Mouse (Mus musculus) small intestine, adult 2 months (tissue): ENCODE results near the gene Plaur.

ENCODE experiments used
- CTCF ChIP-seq: fragments of 200-500 bp; IDR thresholded peaks from 2 replicates; pipeline ENCODE4 v1.5.1; 2012; ENCODE audit warnings: low read depth, mild to moderate bottlenecking, control low read depth, inconsistent platforms, low read length, moderate library complexity, mixed read lengths; ENCODE audit not compliant: insufficient replicate concordance, insufficient read length; ENCODE audit errors: extremely low read depth
- POLR2A ChIP-seq: fragments of 200-500 bp; IDR thresholded peaks from 2 replicates; pipeline ENCODE4 v1.6.1; 2012; ENCODE audit warnings: low read depth, mild to moderate bottlenecking, control low read depth, inconsistent platforms, low read length, moderate library complexity

- no peak for TF ChIP-seq CTCF
- TF ChIP-seq POLR2A = no peak
Measured at GRCm38 (mm10) chr7:24428725-24429124, 33.6 kb upstream of the Plaur start.
